Mouse (Mus musculus) testis, adult 2 months (tissue): Measurements from ENCODE around the gene Repin1.

Experiments used
- CTCF ChIP-seq: fragments of 200-500 bp; IDR thresholded peaks from 2 replicates; pipeline ENCODE4 v1.5.1; 2012; ENCODE audit warnings: low read depth, mild to moderate bottlenecking, inconsistent platforms, low read length, moderate library complexity; ENCODE audit not compliant: control insufficient read depth, insufficient read depth, insufficient replicate concordance
- POLR2A ChIP-seq: fragments of 200-500 bp; IDR thresholded peaks from 2 replicates; pipeline ENCODE4 v1.6.1; 2012; ENCODE audit warnings: low read depth, mild to moderate bottlenecking, inconsistent platforms, low read length, moderate library complexity; ENCODE audit not compliant: control insufficient read depth

DNA sequence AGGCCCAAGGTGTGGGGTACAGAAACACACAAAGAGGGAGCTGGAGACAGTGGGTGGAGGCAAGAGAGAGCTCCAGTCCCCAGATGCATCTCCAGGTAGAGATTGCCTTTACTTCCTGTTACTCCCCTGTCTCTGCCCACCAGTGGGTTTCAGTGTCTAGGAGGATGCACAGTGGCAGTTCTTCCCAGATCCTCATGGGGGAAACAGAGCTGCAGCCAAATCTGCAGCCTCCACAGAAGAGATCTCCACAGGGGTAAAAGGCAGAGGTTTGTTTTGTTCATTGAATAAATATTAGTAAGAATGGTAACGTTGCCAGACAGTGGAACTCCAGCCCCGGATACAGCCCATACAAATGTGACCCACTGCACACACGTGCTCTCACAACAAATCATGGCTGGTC, 17.0 kb downstream of the Repin1 start:
- TF ChIP-seq CTCF (no peak), POLR2A (no peak)
